Mouse (Mus musculus): ENCODE results near the gene Slc25a33. TPM values are rescaled to one million over a fixed set of nuclear protein-coding genes. Genes with fewer than 3 reads are reported as not detected.

Gene Slc25a33
- polyA plus RNA-seq, 1 experiment from 2014 or later: 10.6 TPM

GRCm38 (mm10) chr4:149780565-149781356 is 6.7 kb upstream of the Slc25a33 start:
- H3K27me3 ChIP-seq: peaks cover 12% of the 10 kb centered on the region
- no peak overlapping the region for H3K4me3 ChIP-seq (replicated peaks)
- ATAC-seq (ENCODE audit: insufficient read depth): peak; percentile 40; the same call in 1 of the 2 replicates
- H3K27ac ChIP-seq (replicated peaks): peak overlapping the region; percentile 48; the same call in 1 of the 2 replicates
- peak overlapping the region; percentile 39 for H3K4me2 ChIP-seq
- H3K36me3 ChIP-seq (replicated peaks): no peaks in the 10 kb centered on the region
- H3K9ac ChIP-seq: no peak overlapping the region
- peaks cover 29% of the 10 kb centered on the region for H3K4me1 ChIP-seq (replicated peaks)
- 25% methylated on average over 13 of the region's 13 CpGs for WGBS (ENCODE audit: insufficient replicate concordance)
- no peaks in the 10 kb centered on the region for H3K9me3 ChIP-seq (replicated peaks)

- 61% methylated on average over 9 of the region's 9 CpGs for WGBS (ENCODE audit: insufficient replicate concordance)
- ATAC-seq (ENCODE audit: insufficient read depth): no peak
- Histone ChIP-seq H3K36me3 (replicated peaks) (no peaks in the 10 kb centered on the region), H3K27me3 (peaks cover 20% of the 10 kb centered on the region), H3K4me2 (peak overlapping the region; percentile 13; the same call in 1 of the 2 replicates), H3K9me3 (replicated peaks) (no peaks in the 10 kb centered on the region), H3K27ac (replicated peaks) (peak overlapping the region; percentile 26; the same call in 1 of the 2 replicates), H3K4me1 (replicated peaks) (peaks cover 29% of the 10 kb centered on the region), H3K4me3 (replicated peaks) (no peak overlapping the region), H3K9ac (no peak overlapping the region)
Measured at GRCm38 (mm10) chr4:149779966-149780365, 5.9 kb upstream of the Slc25a33 start.

DNA sequence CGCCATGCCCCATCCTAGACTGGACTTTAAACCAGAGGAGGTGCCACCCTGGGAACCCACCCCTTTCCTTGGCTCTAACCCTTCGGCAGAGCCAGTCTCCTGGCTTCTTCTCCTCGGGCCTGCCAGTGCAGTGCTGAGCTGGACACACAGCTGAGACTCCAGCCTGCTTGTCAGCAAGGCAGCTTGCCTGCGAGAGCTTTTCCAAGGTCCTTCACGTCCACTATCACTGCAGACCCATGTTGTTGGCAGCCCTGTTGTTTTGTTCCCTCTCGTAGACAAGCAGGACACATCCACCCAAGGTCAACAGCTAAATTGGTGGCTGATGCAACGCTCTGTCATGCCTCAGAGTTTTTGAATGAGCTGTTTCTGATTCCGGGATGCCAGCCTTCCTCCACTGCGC is 3.0 kb upstream of the Slc25a33 start:
- no peak overlapping the region for H3K4me3 ChIP-seq (replicated peaks)
- no peaks in the 10 kb centered on the region for H3K9me3 ChIP-seq (replicated peaks)
- peaks cover 37% of the 10 kb centered on the region for H3K27me3 ChIP-seq
- H3K4me2 ChIP-seq: no peak overlapping the region
- no peak for ATAC-seq (ENCODE audit: insufficient read depth)
- H3K9ac ChIP-seq: no peak overlapping the region
- no peaks in the 10 kb centered on the region for H3K36me3 ChIP-seq (replicated peaks)
- 60% methylated on average over 9 of the region's 9 CpGs for WGBS (ENCODE audit: insufficient replicate concordance)
- no peak overlapping the region for H3K27ac ChIP-seq (replicated peaks)
- H3K4me1 ChIP-seq (replicated peaks): peaks cover 51% of the 10 kb centered on the region

DNA sequence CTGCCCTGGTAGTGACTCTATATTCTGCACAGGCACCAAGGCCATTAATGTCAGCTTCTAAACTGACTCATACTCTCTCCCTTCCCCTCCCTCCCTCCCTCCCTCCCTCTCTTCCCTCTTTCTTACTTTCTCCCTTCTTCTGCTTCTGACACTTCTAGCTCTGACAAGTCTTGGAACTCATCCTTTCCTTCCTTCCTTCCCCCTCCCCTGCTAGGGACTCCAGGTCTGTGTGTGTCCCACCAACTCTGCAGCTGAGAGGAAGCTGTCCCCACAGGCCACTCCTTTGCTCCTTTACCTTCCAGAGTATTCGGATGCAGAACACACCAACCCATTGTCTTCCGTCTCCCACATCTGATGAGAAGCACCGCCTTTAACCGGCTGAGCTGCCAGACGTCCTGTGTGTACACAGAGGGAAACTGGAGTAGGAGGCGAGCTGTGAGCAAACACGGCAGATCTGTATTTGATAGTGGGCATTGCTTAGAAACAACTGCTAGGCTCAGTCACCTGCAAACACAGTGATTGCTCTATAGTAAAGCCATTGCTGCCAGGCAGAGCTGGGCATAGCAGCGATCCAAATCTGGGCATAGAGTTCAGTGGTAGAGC is 1.8 kb upstream of the Slc25a33 start:
- Histone ChIP-seq H3K4me3 (replicated peaks) (no peak overlapping the region), H3K4me1 (replicated peaks) (peaks cover 46% of the 10 kb centered on the region), H3K9me3 (replicated peaks) (no peaks in the 10 kb centered on the region), H3K9ac (no peak overlapping the region), H3K36me3 (replicated peaks) (no peaks in the 10 kb centered on the region), H3K27ac (replicated peaks) (no peak overlapping the region), H3K4me2 (no peak overlapping the region), H3K27me3 (peaks cover 37% of the 10 kb centered on the region)
- 17% methylated on average over 8 of the region's 8 CpGs for WGBS (ENCODE audit: insufficient replicate concordance)
- ATAC-seq (ENCODE audit: insufficient read depth): no peak

GRCm38 (mm10) chr4:149775330-149775729 is 1.3 kb upstream of the Slc25a33 start:
- Histone ChIP-seq H3K36me3 (replicated peaks) (no peaks in the 10 kb centered on the region), H3K4me3 (replicated peaks) (no peak overlapping the region), H3K4me2 (no peak overlapping the region), H3K27ac (replicated peaks) (no peak overlapping the region), H3K9me3 (replicated peaks) (no peaks in the 10 kb centered on the region), H3K27me3 (peaks cover 37% of the 10 kb centered on the region), H3K4me1 (replicated peaks) (peaks cover 41% of the 10 kb centered on the region), H3K9ac (no peak overlapping the region)
- WGBS (ENCODE audit: insufficient replicate concordance): 62% methylated on average over 7 of the region's 7 CpGs
- no peak for ATAC-seq (ENCODE audit: insufficient read depth)

GRCm38 (mm10) chr4:149773408-149774093 is 526 bp downstream of the Slc25a33 start:
- ATAC-seq (ENCODE audit: insufficient read depth): peak; percentile 4
- under 1% methylated on average over 65 of the region's 65 CpGs for WGBS (ENCODE audit: insufficient replicate concordance)
- Histone ChIP-seq H3K9ac (peak overlapping the region; percentile 61), H3K27ac (replicated peaks) (peak overlapping the region; percentile 61), H3K4me2 (peak overlapping the region; percentile 92), H3K27me3 (peaks cover 37% of the 10 kb centered on the region), H3K36me3 (replicated peaks) (no peaks in the 10 kb centered on the region), H3K4me1 (replicated peaks) (peaks cover 32% of the 10 kb centered on the region), H3K9me3 (replicated peaks) (no peaks in the 10 kb centered on the region), H3K4me3 (replicated peaks) (peak overlapping the region; percentile 63)

- Histone ChIP-seq H3K27ac (replicated peaks) (no peak overlapping the region), H3K4me1 (replicated peaks) (peaks cover 31% of the 10 kb centered on the region), H3K4me2 (peak overlapping the region; percentile 92), H3K9me3 (replicated peaks) (no peaks in the 10 kb centered on the region), H3K36me3 (replicated peaks) (no peaks in the 10 kb centered on the region), H3K9ac (no peak overlapping the region), H3K27me3 (peaks cover 37% of the 10 kb centered on the region), H3K4me3 (replicated peaks) (peak overlapping the region; percentile 63; the same call in 1 of the 2 replicates)
- 44% methylated on average over 2 of the region's 2 CpGs for WGBS (ENCODE audit: insufficient replicate concordance)
- no peak for ATAC-seq (ENCODE audit: insufficient read depth)
Measured at GRCm38 (mm10) chr4:149772394-149772793, 1.7 kb downstream of the Slc25a33 start.

GRCm38 (mm10) chr4:149765201-149765600 is 8.9 kb downstream of the Slc25a33 start:
- no peak overlapping the region for H3K4me2 ChIP-seq
- no peaks in the 10 kb centered on the region for H3K27me3 ChIP-seq
- no peak overlapping the region for H3K27ac ChIP-seq (replicated peaks)
- WGBS (ENCODE audit: insufficient replicate concordance): 76% methylated on average over 5 of the region's 5 CpGs
- no peak overlapping the region for H3K9ac ChIP-seq
- H3K4me3 ChIP-seq (replicated peaks): no peak overlapping the region
- H3K4me1 ChIP-seq (replicated peaks): no peaks in the 10 kb centered on the region
- no peak for ATAC-seq (ENCODE audit: insufficient read depth)
- no peaks in the 10 kb centered on the region for H3K9me3 ChIP-seq (replicated peaks)
- 0 out of 2 replicates have a peak, but pooled peaks cover 3% of the 10 kb centered on the region for H3K36me3 ChIP-seq (replicated peaks)

DNA sequence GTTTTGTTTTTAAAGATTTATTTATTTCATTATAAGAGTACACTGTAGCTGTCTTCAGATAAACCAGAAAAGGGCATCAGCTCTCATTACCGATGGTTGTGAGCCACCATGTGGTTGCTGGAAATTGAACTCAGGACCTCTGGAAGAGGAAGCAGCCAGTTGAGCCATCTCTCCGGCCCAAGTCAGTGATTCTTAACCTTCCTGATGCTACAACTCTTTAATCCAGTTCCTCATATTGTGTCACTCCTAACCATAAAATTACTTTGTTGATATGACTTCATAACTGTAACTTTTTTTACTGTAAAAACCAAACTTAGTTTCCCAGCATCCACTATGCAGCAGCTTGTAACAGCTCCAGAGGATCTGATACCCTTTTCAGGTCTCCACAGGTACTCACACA is 10.7 kb downstream of the Slc25a33 start:
- H3K27ac ChIP-seq (replicated peaks): no peak overlapping the region
- 0 out of 2 replicates have a peak, but pooled peaks cover 7% of the 10 kb centered on the region for H3K36me3 ChIP-seq (replicated peaks)
- H3K4me1 ChIP-seq (replicated peaks): no peaks in the 10 kb centered on the region
- ATAC-seq (ENCODE audit: insufficient read depth): no peak
- no peak overlapping the region for H3K9ac ChIP-seq
- H3K9me3 ChIP-seq (replicated peaks): no peaks in the 10 kb centered on the region
- WGBS (ENCODE audit: insufficient replicate concordance): 40% methylated on average over 2 of the region's 2 CpGs
- no peaks in the 10 kb centered on the region for H3K27me3 ChIP-seq
- H3K4me2 ChIP-seq: no peak overlapping the region
- no peak overlapping the region for H3K4me3 ChIP-seq (replicated peaks)

- no peaks in the 10 kb centered on the region for H3K9me3 ChIP-seq (replicated peaks)
- H3K4me1 ChIP-seq (replicated peaks): no peaks in the 10 kb centered on the region
- no peak overlapping the region for H3K9ac ChIP-seq
- no peak for ATAC-seq (ENCODE audit: insufficient read depth)
- WGBS (ENCODE audit: insufficient replicate concordance): 47% methylated on average over 5 of the region's 5 CpGs
- H3K27me3 ChIP-seq: no peaks in the 10 kb centered on the region
- no peak overlapping the region for H3K4me3 ChIP-seq (replicated peaks)
- H3K4me2 ChIP-seq: no peak overlapping the region
- H3K36me3 ChIP-seq (replicated peaks): 0 out of 2 replicates have a peak, but pooled peaks cover 13% of the 10 kb centered on the region
- no peak overlapping the region for H3K27ac ChIP-seq (replicated peaks)
Measured at GRCm38 (mm10) chr4:149759517-149759916, 14.6 kb downstream of the Slc25a33 start.

- ATAC-seq (ENCODE audit: insufficient read depth): no peak
- Histone ChIP-seq H3K27ac (replicated peaks) (no peak overlapping the region), H3K4me1 (replicated peaks) (no peaks in the 10 kb centered on the region), H3K27me3 (no peaks in the 10 kb centered on the region), H3K4me3 (replicated peaks) (no peak overlapping the region), H3K4me2 (no peak overlapping the region), H3K9ac (no peak overlapping the region), H3K9me3 (replicated peaks) (no peaks in the 10 kb centered on the region), H3K36me3 (replicated peaks) (0 out of 2 replicates have a peak, but pooled peaks cover 13% of the 10 kb centered on the region)
- WGBS (ENCODE audit: insufficient replicate concordance): 77% methylated on average over 6 of the region's 6 CpGs
Measured at GRCm38 (mm10) chr4:149758423-149758822, 15.7 kb downstream of the Slc25a33 start.

Measured in liver, embryonic 15.5 days (tissue).